Mouse (Mus musculus): ENCODE data around the gene Trip10. TPM values are rescaled to one million over a fixed set of nuclear protein-coding genes. Genes with fewer than 3 reads are reported as not detected.

The Trip10 gene
- polyA plus RNA-seq, 1 experiment from 2014 or later = 46.9 TPM

- 93% methylated on average over 9 of the region's 9 CpGs for WGBS
- Histone ChIP-seq H3K27ac (ENCODE audit: low read length) (no peak overlapping the region), H3K4me1 (ENCODE audit: control insufficient read depth, insufficient read depth, low read length) (no peaks in the 10 kb centered on the region), H3K9ac (ENCODE audit: low read length) (no peak overlapping the region), H3K36me3 (ENCODE audit: control insufficient read depth, insufficient read depth, low read length) (no peaks in the 10 kb centered on the region), H3K4me2 (ENCODE audit: low read depth, low read length) (no peak overlapping the region), H3K4me3 (replicated peaks; ENCODE audit: low read length) (no peak overlapping the region), H3K9me3 (replicated peaks; ENCODE audit: control insufficient read depth, low read length) (0 out of 2 replicates have a peak, but pooled peaks cover 5% of the 10 kb centered on the region), H3K27me3 (ENCODE audit: control insufficient read depth, insufficient read depth, low read length) (no peaks in the 10 kb centered on the region)
- ATAC-seq (ENCODE audit: insufficient read depth, low FRiP score) = no peak
These were observed 43.7 kb downstream of the Trip10 start for GRCm38 (mm10) chr17:57292968-57293367.

DNA sequence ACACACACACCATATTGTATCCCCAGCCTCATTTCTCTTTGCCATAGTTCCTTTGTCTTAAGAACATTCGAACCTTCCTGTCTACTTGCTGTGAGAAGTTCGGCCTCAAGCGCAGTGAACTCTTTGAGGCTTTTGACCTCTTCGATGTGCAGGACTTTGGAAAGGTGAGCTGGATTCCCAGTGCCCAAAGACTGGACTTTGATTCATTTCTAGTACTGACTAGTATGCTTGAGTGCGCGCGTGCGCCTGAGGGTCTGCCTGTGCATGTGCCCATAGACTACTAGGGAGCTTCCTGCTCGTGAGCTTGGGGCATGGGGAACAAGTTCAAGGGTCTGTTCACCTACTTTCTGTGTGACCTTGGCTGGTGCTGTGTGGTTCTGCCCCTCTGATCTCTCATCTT, 46.7 kb downstream of the Trip10 start:
- H3K4me1 ChIP-seq (ENCODE audit: control insufficient read depth, insufficient read depth, low read length) = no peaks in the 10 kb centered on the region
- H3K9me3 ChIP-seq (replicated peaks; ENCODE audit: control insufficient read depth, low read length) = 0 out of 2 replicates have a peak, but pooled peaks cover 5% of the 10 kb centered on the region
- H3K36me3 ChIP-seq (ENCODE audit: control insufficient read depth, insufficient read depth, low read length) = no peaks in the 10 kb centered on the region
- 92% methylated on average over 9 of the region's 9 CpGs for WGBS
- H3K27me3 ChIP-seq (ENCODE audit: control insufficient read depth, insufficient read depth, low read length) = no peaks in the 10 kb centered on the region
- H3K27ac ChIP-seq (ENCODE audit: low read length) = no peak overlapping the region
- no peak overlapping the region for H3K4me3 ChIP-seq (replicated peaks; ENCODE audit: low read length)
- ATAC-seq (ENCODE audit: insufficient read depth, low FRiP score) = no peak
- no peak overlapping the region for H3K9ac ChIP-seq (ENCODE audit: low read length)
- H3K4me2 ChIP-seq (ENCODE audit: low read depth, low read length) = no peak overlapping the region

GRCm38 (mm10) chr17:57297040-57297439, 47.8 kb downstream of the Trip10 start:
- Histone ChIP-seq H3K4me1 (ENCODE audit: control insufficient read depth, insufficient read depth, low read length) (no peaks in the 10 kb centered on the region), H3K4me3 (replicated peaks; ENCODE audit: low read length) (no peak overlapping the region), H3K36me3 (ENCODE audit: control insufficient read depth, insufficient read depth, low read length) (no peaks in the 10 kb centered on the region), H3K27ac (ENCODE audit: low read length) (no peak overlapping the region), H3K4me2 (ENCODE audit: low read depth, low read length) (no peak overlapping the region), H3K9me3 (replicated peaks; ENCODE audit: control insufficient read depth, low read length) (0 out of 2 replicates have a peak, but pooled peaks cover 5% of the 10 kb centered on the region), H3K27me3 (ENCODE audit: control insufficient read depth, insufficient read depth, low read length) (no peaks in the 10 kb centered on the region), H3K9ac (ENCODE audit: low read length) (no peak overlapping the region)
- WGBS = 77% methylated on average over 12 of the region's 12 CpGs
- no peak for ATAC-seq (ENCODE audit: insufficient read depth, low FRiP score)

GRCm38 (mm10) chr17:57305593-57305992, 56.3 kb downstream of the Trip10 start:
- no peak for ATAC-seq (ENCODE audit: insufficient read depth, low FRiP score)
- H3K36me3 ChIP-seq (ENCODE audit: control insufficient read depth, insufficient read depth, low read length) = no peaks in the 10 kb centered on the region
- H3K4me3 ChIP-seq (replicated peaks; ENCODE audit: low read length) = no peak overlapping the region
- H3K9ac ChIP-seq (ENCODE audit: low read length) = no peak overlapping the region
- no peaks in the 10 kb centered on the region for H3K27me3 ChIP-seq (ENCODE audit: control insufficient read depth, insufficient read depth, low read length)
- H3K4me2 ChIP-seq (ENCODE audit: low read depth, low read length) = no peak overlapping the region
- H3K27ac ChIP-seq (ENCODE audit: low read length) = no peak overlapping the region
- 68% methylated on average over 4 of the region's 4 CpGs for WGBS
- no peaks in the 10 kb centered on the region for H3K9me3 ChIP-seq (replicated peaks; ENCODE audit: control insufficient read depth, low read length)
- no peaks in the 10 kb centered on the region for H3K4me1 ChIP-seq (ENCODE audit: control insufficient read depth, insufficient read depth, low read length)

- no peaks in the 10 kb centered on the region for H3K9me3 ChIP-seq (replicated peaks; ENCODE audit: control insufficient read depth, low read length)
- no peaks in the 10 kb centered on the region for H3K27me3 ChIP-seq (ENCODE audit: control insufficient read depth, insufficient read depth, low read length)
- no peaks in the 10 kb centered on the region for H3K4me1 ChIP-seq (ENCODE audit: control insufficient read depth, insufficient read depth, low read length)
- H3K36me3 ChIP-seq (ENCODE audit: control insufficient read depth, insufficient read depth, low read length) = no peaks in the 10 kb centered on the region
- WGBS = 69% methylated on average over 6 of the region's 6 CpGs
- ATAC-seq (ENCODE audit: insufficient read depth, low FRiP score) = no peak
- no peak overlapping the region for H3K27ac ChIP-seq (ENCODE audit: low read length)
- no peak overlapping the region for H3K4me2 ChIP-seq (ENCODE audit: low read depth, low read length)
- H3K4me3 ChIP-seq (replicated peaks; ENCODE audit: low read length) = no peak overlapping the region
- H3K9ac ChIP-seq (ENCODE audit: low read length) = no peak overlapping the region
These were observed 57.8 kb downstream of the Trip10 start for GRCm38 (mm10) chr17:57307074-57307473.

- WGBS = 37% methylated on average over 13 of the region's 13 CpGs
- Histone ChIP-seq H3K36me3 (ENCODE audit: control insufficient read depth, insufficient read depth, low read length) (no peaks in the 10 kb centered on the region), H3K9ac (ENCODE audit: low read length) (no peak overlapping the region), H3K4me2 (ENCODE audit: low read depth, low read length) (0 out of 2 replicates have a peak overlapping the region, but pooled peaks have one; percentile 13), H3K27ac (ENCODE audit: low read length) (no peak overlapping the region), H3K4me3 (replicated peaks; ENCODE audit: low read length) (no peak overlapping the region), H3K9me3 (replicated peaks; ENCODE audit: control insufficient read depth, low read length) (no peaks in the 10 kb centered on the region), H3K27me3 (ENCODE audit: control insufficient read depth, insufficient read depth, low read length) (no peaks in the 10 kb centered on the region), H3K4me1 (ENCODE audit: control insufficient read depth, insufficient read depth, low read length) (no peaks in the 10 kb centered on the region)
- ATAC-seq (ENCODE audit: insufficient read depth, low FRiP score) = peak; percentile 37; the same call in 1 of the 2 replicates
These were observed 62.5 kb downstream of the Trip10 start for GRCm38 (mm10) chr17:57311801-57312200.

Small RNA genes within 50 kb of the gene (microRNA-seq; reads per million reads assigned to microRNA genes)
- gene Mir6978 = not detected

Other genes starting within 250 kb of the Trip10 start
- gene Pspn, start 249.4 kb upstream of the Trip10 start, polyA plus RNA-seq (2015; fragmentation: Nextera tagmentation; extraction: Ambion mirVana) = 0.56 TPM in 1 of 2 replicates, not detected in the other
- 58.0 and 63.2 TPM in 2 replicates for gene Gtf2f1, start 238.2 kb upstream of the Trip10 start, polyA plus RNA-seq (2015; fragmentation: Nextera tagmentation; extraction: Ambion mirVana)
- 0.67 and 0.90 TPM in 2 replicates for gene Gm17949, start 238.0 kb upstream of the Trip10 start, polyA plus RNA-seq (2015; fragmentation: Nextera tagmentation; extraction: Ambion mirVana)
- gene Khsrp, start 217.9 kb upstream of the Trip10 start, polyA plus RNA-seq (2015; fragmentation: Nextera tagmentation; extraction: Ambion mirVana) = 18.6 and 20.1 TPM in 2 replicates
- gene Slc25a41, start 207.8 kb upstream of the Trip10 start, polyA plus RNA-seq (2015; fragmentation: Nextera tagmentation; extraction: Ambion mirVana) = not detected in 2 replicates
- gene Crb3, start 190.3 kb upstream of the Trip10 start, polyA plus RNA-seq (2015; fragmentation: Nextera tagmentation; extraction: Ambion mirVana) = 62.6 and 65.5 TPM in 2 replicates
- 6.5 and 7.4 TPM in 2 replicates for gene Slc25a23, start 189.6 kb upstream of the Trip10 start, polyA plus RNA-seq (2015; fragmentation: Nextera tagmentation; extraction: Ambion mirVana)
- 6.3 and 6.6 TPM in 2 replicates for gene Dennd1c, start 170.9 kb upstream of the Trip10 start, polyA plus RNA-seq (2015; fragmentation: Nextera tagmentation; extraction: Ambion mirVana)
- 20.5 and 21.9 TPM in 2 replicates for gene Tubb4a, start 161.7 kb upstream of the Trip10 start, polyA plus RNA-seq (2015; fragmentation: Nextera tagmentation; extraction: Ambion mirVana)
- gene Tnfsf9, start 144.1 kb upstream of the Trip10 start, polyA plus RNA-seq (2015; fragmentation: Nextera tagmentation; extraction: Ambion mirVana) = 9.2 and 10.4 TPM in 2 replicates
- 0.17 TPM in 1 of 2 replicates, not detected in the other for gene Cd70, start 99.7 kb upstream of the Trip10 start, polyA plus RNA-seq (2015; fragmentation: Nextera tagmentation; extraction: Ambion mirVana)
- gene Tnfsf14, start 55.3 kb upstream of the Trip10 start, polyA plus RNA-seq (2015; fragmentation: Nextera tagmentation; extraction: Ambion mirVana) = 0.31 and 0.53 TPM in 2 replicates
- 17.0 and 19.5 TPM in 2 replicates for gene C3, start 21.3 kb upstream of the Trip10 start, polyA plus RNA-seq (2015; fragmentation: Nextera tagmentation; extraction: Ambion mirVana)
- 50.0 and 52.0 TPM in 2 replicates for gene Gpr108, start 1.0 kb upstream of the Trip10 start, polyA plus RNA-seq (2015; fragmentation: Nextera tagmentation; extraction: Ambion mirVana)
- gene Vav1, start 29.6 kb downstream of the Trip10 start, polyA plus RNA-seq (2015; fragmentation: Nextera tagmentation; extraction: Ambion mirVana) = 3.9 and 5.8 TPM in 2 replicates
- 8.8 and 9.7 TPM in 2 replicates for gene Adgre1, start 109.2 kb downstream of the Trip10 start, polyA plus RNA-seq (2015; fragmentation: Nextera tagmentation; extraction: Ambion mirVana)

All from stomach, embryonic 16.5 days (tissue).